Mouse (Mus musculus) E14TG2a.4 (cell line): ENCODE measurements at regions not wholly inside any gene's neighbourhood (a gene's known extent, or its start where the extent isn't known, plus 50 kb on each side); places are given as distances from the start of the nearest gene placed in this dataset.

ENCODE experiments used
- CTCF ChIP-seq: conservative IDR thresholded peaks from 2 replicates; pipeline ENCODE4 v1.5.1; 2014; ENCODE audit warnings: low read length
- NANOG ChIP-seq: IDR thresholded peaks from 2 replicates; pipeline ENCODE4 v1.6.1; 2014; ENCODE audit warnings: borderline replicate concordance, low read length, mixed read lengths
- POU5F1 ChIP-seq: IDR thresholded peaks from 2 replicates; pipeline ENCODE4 v1.6.1; 2014; ENCODE audit warnings: low read length, borderline replicate concordance

- TF ChIP-seq CTCF (no peak), POU5F1 (no peak), NANOG (no peak)
Measured at GRCm38 (mm10) chr1:13464311-13464710, 2050.4 kb downstream of the A830018L16Rik start.
